ENCODE assay signal across 15 mouse cellular contexts in genomic region chr2:26168843-26169579, GRCm38 (mm10). TPM values are rescaled to one million over a fixed set of nuclear protein-coding genes. Genes with fewer than 3 reads are reported as not detected.
DNase-seq lines count a peak whose midpoint lies in the region; ATAC-seq and TF ChIP-seq lines count a peak whose summit lies in the region.
"Had no signal": no experiment of that assay in that cellular context is flagged by ENCODE, and none has a peak within 500 bp of the region (broad histone marks: within the 10 kb centered on the region; RNA-seq: fewer than 3 reads in every experiment).

No protein-coding gene starts in this region.

- no peak overlapping the region for H3K4me3 ChIP-seq in kidney, embryonic 14.5 days (ENCODE audit: low read length)
- H3K4me3 ChIP-seq in embryonic facial prominence, embryonic 15.5 days (replicated peaks), result no peak overlapping the region
- H3K4me3 ChIP-seq in midbrain, embryonic 14.5 days (replicated peaks; ENCODE audit: low read depth, low read length), result no peak overlapping the region
- no peak overlapping the region for H3K4me3 ChIP-seq in thymus, adult 2 months (ENCODE audit: control insufficient read depth, insufficient read depth, low read length)

- no peak for TF ChIP-seq POLR2A in thymus, adult 2 months (IDR thresholded peaks at IDR 0.05; ENCODE audit: control insufficient read depth, extremely low read depth, insufficient read depth, low read length, poor library complexity)

- no peak overlapping the region for H3K4me2 ChIP-seq in kidney, embryonic 14.5 days (replicated peaks; ENCODE audit: low read depth, low read length)
- H3K4me2 ChIP-seq in embryonic facial prominence, embryonic 15.5 days (replicated peaks), result no peak overlapping the region
- H3K4me2 ChIP-seq in midbrain, embryonic 14.5 days (ENCODE audit: low read length), result no peak overlapping the region

- H3K4me1 ChIP-seq in kidney, embryonic 14.5 days (ENCODE audit: control insufficient read depth, insufficient read depth, low read length), result 0 out of 2 replicates have a peak, but pooled peaks cover 4% of the 10 kb centered on the region
- H3K4me1 ChIP-seq in embryonic facial prominence, embryonic 15.5 days, result no peaks in the 10 kb centered on the region
- peaks cover 19% of the 10 kb centered on the region; the same call in 1 of the 2 replicates for H3K4me1 ChIP-seq in midbrain, embryonic 14.5 days (ENCODE audit: control insufficient read depth, insufficient read depth, low read length)
- H3K4me1 ChIP-seq in thymus, adult 2 months (replicated peaks; ENCODE audit: control insufficient read depth, insufficient read depth, low read length), result no peaks in the 10 kb centered on the region

- no peaks in the 10 kb centered on the region; the same call in 1 of the 2 replicates for H3K27me3 ChIP-seq in kidney, embryonic 14.5 days (ENCODE audit: control insufficient read depth, insufficient read depth, low read length)
- H3K27me3 ChIP-seq in embryonic facial prominence, embryonic 15.5 days, result 0 out of 2 replicates have a peak, but pooled peaks cover 3% of the 10 kb centered on the region
- H3K27me3 ChIP-seq in midbrain, embryonic 14.5 days (ENCODE audit: control insufficient read depth, insufficient read depth, low read length), result no peaks in the 10 kb centered on the region
- H3K27me3 ChIP-seq in thymus, adult 2 months (ENCODE audit: control insufficient read depth, insufficient read depth, low read length), result no peaks in the 10 kb centered on the region

- H3K27ac ChIP-seq in kidney, embryonic 14.5 days (ENCODE audit: low read depth, low read length), result no peak overlapping the region
- H3K27ac ChIP-seq in embryonic facial prominence, embryonic 15.5 days (replicated peaks), result no peak overlapping the region
- H3K27ac ChIP-seq in midbrain, embryonic 14.5 days (replicated peaks; ENCODE audit: low read depth, low read length), result no peak overlapping the region
- no peak overlapping the region for H3K27ac ChIP-seq in thymus, adult 2 months (ENCODE audit: control insufficient read depth, insufficient read depth, low read length)

- no peak overlapping the region for H3K9ac ChIP-seq in kidney, embryonic 14.5 days (ENCODE audit: low read depth, low read length)
- no peak overlapping the region for H3K9ac ChIP-seq in embryonic facial prominence, embryonic 15.5 days
- H3K9ac ChIP-seq in midbrain, embryonic 14.5 days (replicated peaks; ENCODE audit: low read length), result no peak overlapping the region
- H3K9ac ChIP-seq: liver, postnatal 0 days had no signal

- no peak for TF ChIP-seq CTCF in thymus, adult 2 months (IDR thresholded peaks at IDR 0.05; ENCODE audit: borderline replicate concordance, control insufficient read depth, extremely low read depth, insufficient read depth, low read length, poor library complexity)

- peak; percentile 82 for ATAC-seq in kidney, embryonic 14.5 days (ENCODE audit: low FRiP score, low TSS enrichment)
- peak; percentile 34 for ATAC-seq in embryonic facial prominence, embryonic 15.5 days (ENCODE audit: insufficient number of reproducible peaks, low FRiP score, low TSS enrichment, low read depth)
- ATAC-seq in midbrain, embryonic 14.5 days (ENCODE audit: low FRiP score, low TSS enrichment), result 0 out of 2 replicates have a peak, but pooled peaks have one; percentile 17
- ATAC-seq in erythroblast, adult 5-6 weeks (replicated peaks; ENCODE audit: low FRiP score, poor library complexity, severe bottlenecking), result no peak
- ATAC-seq: liver, postnatal 0 days had no signal

- no peaks in the 10 kb centered on the region for H3K9me3 ChIP-seq in kidney, embryonic 14.5 days (ENCODE audit: control insufficient read depth, low read length)
- H3K9me3 ChIP-seq in embryonic facial prominence, embryonic 15.5 days (replicated peaks), result no peaks in the 10 kb centered on the region
- no peaks in the 10 kb centered on the region for H3K9me3 ChIP-seq in midbrain, embryonic 14.5 days (ENCODE audit: control insufficient read depth, low read length)

- H3K36me3 ChIP-seq in kidney, embryonic 14.5 days (ENCODE audit: control insufficient read depth, insufficient read depth, low read length), result no peaks in the 10 kb centered on the region
- no peaks in the 10 kb centered on the region for H3K36me3 ChIP-seq in embryonic facial prominence, embryonic 15.5 days
- H3K36me3 ChIP-seq in midbrain, embryonic 14.5 days (ENCODE audit: control insufficient read depth, insufficient read depth, low read length), result no peaks in the 10 kb centered on the region
- H3K36me3 ChIP-seq in thymus, adult 2 months (ENCODE audit: control insufficient read depth, insufficient read depth, low read length), result no peaks in the 10 kb centered on the region

- no peak for DNase-seq in kidney, adult 18-20 months
- peak; percentile 66 for DNase-seq in embryo, embryonic 11 days
- DNase-seq in midbrain, embryonic 14.5 days, result peak; percentile 29
- DNase-seq in thymus, adult 2 months, result no peak
- DNase-seq in urinary bladder, postnatal 10 days (ENCODE audit: low spot score), result no peak
- DNase-seq: adrenal gland, postnatal 14 days; cerebellum, adult 11-12 months; liver, postnatal 0 days had no signal

- 13% methylated on average over 11 of the region's 11 CpGs for WGBS in kidney, embryonic 14.5 days
- WGBS in embryonic facial prominence, embryonic 15.5 days, result 26% methylated on average over 11 of the region's 11 CpGs
- WGBS in midbrain, embryonic 14.5 days, result 25% methylated on average over 11 of the region's 11 CpGs
- 73% methylated on average over 11 of the region's 11 CpGs for WGBS in thymus, adult 2 months

RNA-seq across cellular contexts. Expression of gene Lhx3, which starts 39.1 kb away (rescaled TPM):
- not detected in 2 replicates for polyA plus RNA-seq in kidney, embryonic 14.5 days (2014; fragmentation: Nextera tagmentation; extraction: Ambion mirVana)
- 1.3 and 1.8 TPM in 2 replicates for polyA plus RNA-seq in embryonic facial prominence, embryonic 15.5 days (2015; fragmentation: Nextera tagmentation; extraction: Ambion mirVana)
- polyA plus RNA-seq in midbrain, embryonic 14.5 days (2014; fragmentation: Nextera tagmentation; extraction: Ambion mirVana), result not detected in 2 replicates
- not detected in 2 replicates for total RNA-seq in erythroblast, adult 5-6 weeks (2015; ENCODE audit: low replicate concordance)
- total RNA-seq in erythroblast, adult 5-6 weeks (2017; ENCODE audit: low replicate concordance), result not detected in 2 replicates
- 0.19 and 0.47 TPM in 2 replicates for polyA plus RNA-seq in thymus, adult 2 months (2012; rRNA removed)
- total RNA-seq: adrenal gland, postnatal 14 days; CH12.LX; gastrocnemius, adult 8-10 months; left cerebral cortex, postnatal 10 days had no signal
- polyA plus RNA-seq: heart, embryonic 16.5 days; liver, postnatal 0 days had no signal

RNA-seq across cellular contexts. Expression of gene Nacc2, which starts 46.0 kb away (rescaled TPM):
- 3.7 and 6.6 TPM in 2 replicates for polyA plus RNA-seq in kidney, embryonic 14.5 days (2014; fragmentation: Nextera tagmentation; extraction: Ambion mirVana)
- 7.9 and 9.0 TPM in 2 replicates for polyA plus RNA-seq in embryonic facial prominence, embryonic 15.5 days (2015; fragmentation: Nextera tagmentation; extraction: Ambion mirVana)
- 8.2 and 10.3 TPM in 2 replicates for polyA plus RNA-seq in midbrain, embryonic 14.5 days (2014; fragmentation: Nextera tagmentation; extraction: Ambion mirVana)
- 1.0 TPM in 1 of 2 replicates, not detected in the other for total RNA-seq in erythroblast, adult 5-6 weeks (2015; ENCODE audit: low replicate concordance)
- 0.77 and 3.3 TPM in 2 replicates for total RNA-seq in erythroblast, adult 5-6 weeks (2017; ENCODE audit: low replicate concordance)
- 12.6 and 13.8 TPM in 2 replicates for polyA plus RNA-seq in thymus, adult 2 months (2012; rRNA removed)

Comparison
In these comparisons a context has a peak if more than half of its experiments do, and no peak if none do; other contexts are left out.
1. DNase-seq: peak in embryo, embryonic 11 days (single experiment) and midbrain, embryonic 14.5 days (single experiment); none in kidney, adult 18-20 months (single experiment), thymus, adult 2 months (single experiment) and urinary bladder, postnatal 10 days (single experiment).